Mouse (Mus musculus): ENCODE results near the gene Tank. TPM values are rescaled to one million over a fixed set of nuclear protein-coding genes. Genes with fewer than 3 reads are reported as not detected.

Tank gene
- polyA plus RNA-seq, 1 experiment from 2014 or later, result 22.2 TPM

GRCm38 (mm10) chr2:61585447-61585846 is 7.1 kb downstream of the Tank start:
- Histone ChIP-seq H3K4me1 (replicated peaks) (no peaks in the 10 kb centered on the region), H3K4me3 (no peak overlapping the region), H3K9me3 (no peaks in the 10 kb centered on the region), H3K27me3 (ENCODE audit: insufficient read depth, poor library complexity, severe bottlenecking) (no peaks in the 10 kb centered on the region), H3K27ac (no peak overlapping the region), H3K36me3 (no peaks in the 10 kb centered on the region)
- WGBS, result 77% methylated on average over 1 of the region's 1 CpGs
- DNase-seq (ENCODE audit: low spot score), result no peak

DNA sequence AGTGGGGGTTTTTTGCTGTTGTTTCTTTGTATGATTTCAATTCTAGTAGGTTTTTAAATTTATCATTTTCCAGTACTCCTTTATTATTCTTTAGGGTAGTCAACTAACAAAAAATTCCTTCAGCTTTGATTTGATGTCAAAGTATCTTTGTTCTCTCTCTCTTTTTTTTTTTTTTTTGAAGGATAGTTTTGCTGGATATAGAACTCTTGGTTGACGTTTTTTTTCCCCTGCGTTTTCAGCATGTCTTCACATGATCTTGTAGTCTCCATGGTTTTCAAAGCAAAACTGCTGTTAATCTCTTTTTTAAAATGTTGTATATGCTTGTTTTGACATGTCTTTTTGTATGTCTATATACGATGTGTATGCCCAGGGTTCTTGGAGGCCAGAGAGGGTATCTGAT is 7.8 kb downstream of the Tank start:
- H3K27me3 ChIP-seq (ENCODE audit: insufficient read depth, poor library complexity, severe bottlenecking), result no peaks in the 10 kb centered on the region
- no peaks in the 10 kb centered on the region for H3K4me1 ChIP-seq (replicated peaks)
- H3K4me3 ChIP-seq, result no peak overlapping the region
- H3K36me3 ChIP-seq, result no peaks in the 10 kb centered on the region
- 95% methylated on average over 3 of the region's 3 CpGs for WGBS
- DNase-seq (ENCODE audit: low spot score), result no peak
- no peaks in the 10 kb centered on the region for H3K9me3 ChIP-seq
- H3K27ac ChIP-seq, result no peak overlapping the region

GRCm38 (mm10) chr2:61590751-61591150 is 12.4 kb downstream of the Tank start:
- 89% methylated on average over 2 of the region's 2 CpGs for WGBS
- no peak for DNase-seq (ENCODE audit: low spot score)

GRCm38 (mm10) chr2:61592095-61592494 is 13.7 kb downstream of the Tank start:
- H3K4me1 ChIP-seq (replicated peaks), result peaks cover 12% of the 10 kb centered on the region
- no peak for DNase-seq (ENCODE audit: low spot score)
- H3K27me3 ChIP-seq (ENCODE audit: insufficient read depth, poor library complexity, severe bottlenecking), result no peaks in the 10 kb centered on the region
- H3K4me3 ChIP-seq, result no peak overlapping the region
- no peaks in the 10 kb centered on the region for H3K36me3 ChIP-seq
- H3K27ac ChIP-seq, result no peak overlapping the region
- whole genome bisulfite sequencing, result 95% methylated on average over 3 of the region's 3 CpGs
- H3K9me3 ChIP-seq, result no peaks in the 10 kb centered on the region

More at GRCm38 (mm10) chr2:61590751-61591150, 12.4 kb downstream of the Tank start:
- Histone ChIP-seq H3K4me1 (replicated peaks) (peaks cover 12% of the 10 kb centered on the region), H3K27me3 (ENCODE audit: insufficient read depth, poor library complexity, severe bottlenecking) (no peaks in the 10 kb centered on the region), H3K9me3 (no peaks in the 10 kb centered on the region), H3K4me3 (no peak overlapping the region), H3K36me3 (no peaks in the 10 kb centered on the region), H3K27ac (no peak overlapping the region)

GRCm38 (mm10) chr2:61592699-61593029 is 14.3 kb downstream of the Tank start:
- H3K4me3 ChIP-seq, result peak overlapping the region; percentile 89
- DNase-seq (ENCODE audit: low spot score), result no peak
- WGBS, result 17% methylated on average over 5 of the region's 5 CpGs
- peaks cover 15% of the 10 kb centered on the region for H3K4me1 ChIP-seq (replicated peaks)
- peak overlapping the region; percentile 95 for H3K27ac ChIP-seq
- H3K27me3 ChIP-seq (ENCODE audit: insufficient read depth, poor library complexity, severe bottlenecking), result no peaks in the 10 kb centered on the region
- H3K9me3 ChIP-seq, result no peaks in the 10 kb centered on the region
- no peaks in the 10 kb centered on the region for H3K36me3 ChIP-seq

GRCm38 (mm10) chr2:61593030-61593811 is 14.8 kb downstream of the Tank start:
- Histone ChIP-seq H3K27me3 (ENCODE audit: insufficient read depth, poor library complexity, severe bottlenecking) (no peaks in the 10 kb centered on the region), H3K4me3 (peak overlapping the region; percentile 89), H3K27ac (peak overlapping the region; percentile 95), H3K4me1 (replicated peaks) (peaks cover 15% of the 10 kb centered on the region), H3K36me3 (no peaks in the 10 kb centered on the region), H3K9me3 (no peaks in the 10 kb centered on the region)
- peak; percentile 96 for DNase-seq (ENCODE audit: low spot score)
- WGBS, result under 1% methylated on average over 62 of the region's 62 CpGs

DNA sequence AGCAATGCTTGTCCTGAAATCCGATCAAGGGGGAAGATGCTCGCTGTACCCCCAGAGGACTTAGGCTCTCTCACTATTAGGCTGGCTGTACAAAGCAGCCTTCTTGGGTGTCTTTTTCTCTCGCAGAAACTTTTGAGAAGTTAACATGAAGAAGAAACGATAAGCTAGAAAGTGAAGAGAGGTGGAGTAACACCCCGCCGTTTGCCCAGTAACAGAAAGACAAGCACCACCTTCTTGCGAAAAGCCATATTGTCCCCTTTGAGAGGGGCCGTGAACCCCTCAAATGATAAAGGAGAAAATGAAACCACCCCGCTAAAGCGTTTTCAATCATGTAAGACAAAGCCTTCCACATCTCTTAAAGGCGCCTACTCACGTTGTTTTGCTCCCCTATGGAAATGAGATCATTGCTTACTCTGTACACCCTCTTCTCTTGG is 15.5 kb downstream of the Tank start:
- Histone ChIP-seq H3K27me3 (ENCODE audit: insufficient read depth, poor library complexity, severe bottlenecking) (no peaks in the 10 kb centered on the region), H3K27ac (peak overlapping the region; percentile 95), H3K4me1 (replicated peaks) (peaks cover 15% of the 10 kb centered on the region), H3K36me3 (no peaks in the 10 kb centered on the region), H3K4me3 (peak overlapping the region; percentile 89), H3K9me3 (no peaks in the 10 kb centered on the region)
- DNase-seq (ENCODE audit: low spot score), result no peak
- 3% methylated on average over 12 of the region's 12 CpGs for WGBS

GRCm38 (mm10) chr2:61599730-61600129 is 21.3 kb downstream of the Tank start:
- no peak for DNase-seq (ENCODE audit: low spot score)
- 91% methylated on average over 1 of the region's 1 CpGs for WGBS
- no peaks in the 10 kb centered on the region for H3K27me3 ChIP-seq (ENCODE audit: insufficient read depth, poor library complexity, severe bottlenecking)

DNA sequence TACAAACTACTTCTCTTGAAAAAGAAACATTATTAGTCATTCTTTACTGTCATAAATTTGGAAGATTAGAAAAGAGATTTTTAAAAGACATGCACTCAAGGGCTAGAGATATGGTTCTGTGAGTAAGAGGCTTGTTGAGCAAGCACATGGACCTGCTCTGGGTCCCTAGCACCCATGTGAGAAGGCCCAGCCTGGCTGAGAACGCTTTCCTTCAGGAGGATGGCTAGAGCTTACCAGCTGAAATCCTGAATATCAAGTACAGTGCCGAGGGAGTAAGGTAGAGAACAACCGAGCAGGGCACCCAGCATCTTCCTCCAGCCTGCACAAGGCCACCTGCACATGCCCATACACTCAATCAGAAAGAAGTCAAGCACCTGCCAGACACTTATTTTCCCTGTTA is 25.1 kb downstream of the Tank start:
- no peak overlapping the region for H3K27ac ChIP-seq
- no peak overlapping the region for H3K4me3 ChIP-seq
- no peaks in the 10 kb centered on the region for H3K36me3 ChIP-seq
- no peak for DNase-seq (ENCODE audit: low spot score)
- 82% methylated on average over 3 of the region's 3 CpGs for WGBS
- H3K27me3 ChIP-seq (ENCODE audit: insufficient read depth, poor library complexity, severe bottlenecking), result no peaks in the 10 kb centered on the region
- H3K9me3 ChIP-seq, result no peaks in the 10 kb centered on the region
- H3K4me1 ChIP-seq (replicated peaks), result no peaks in the 10 kb centered on the region

More at GRCm38 (mm10) chr2:61599730-61600129, 21.3 kb downstream of the Tank start:
- H3K27ac ChIP-seq, result no peak overlapping the region
- H3K9me3 ChIP-seq, result no peaks in the 10 kb centered on the region
- H3K4me3 ChIP-seq, result no peak overlapping the region
- H3K36me3 ChIP-seq, result no peaks in the 10 kb centered on the region
- H3K4me1 ChIP-seq (replicated peaks), result peaks cover 4% of the 10 kb centered on the region; the same call in 1 of the 2 replicates

DNA sequence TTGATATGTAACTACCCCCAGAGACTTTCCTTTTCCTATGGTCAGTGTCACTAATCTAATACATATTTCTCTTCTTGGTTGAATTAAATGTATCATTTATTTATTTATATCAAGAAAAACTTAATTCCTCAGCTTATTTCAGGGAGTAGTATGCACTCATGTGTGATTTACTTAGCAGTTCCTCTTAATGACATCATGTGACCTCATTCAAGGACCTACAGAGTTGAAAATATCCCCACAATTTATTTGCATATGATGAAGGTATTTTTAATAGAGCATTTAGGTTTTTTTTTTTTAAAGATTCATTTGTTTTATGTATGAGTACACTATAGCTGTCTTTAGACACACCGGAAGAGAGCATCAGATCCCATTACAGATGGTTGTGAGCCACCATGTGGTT is 28.6 kb downstream of the Tank start:
- no peak for DNase-seq (ENCODE audit: low spot score)
- Histone ChIP-seq H3K9me3 (no peaks in the 10 kb centered on the region), H3K4me1 (replicated peaks) (no peaks in the 10 kb centered on the region), H3K4me3 (no peak overlapping the region), H3K36me3 (peaks cover 10% of the 10 kb centered on the region), H3K27ac (no peak overlapping the region), H3K27me3 (ENCODE audit: insufficient read depth, poor library complexity, severe bottlenecking) (no peaks in the 10 kb centered on the region)
- 96% methylated on average over 1 of the region's 1 CpGs for WGBS

DNA sequence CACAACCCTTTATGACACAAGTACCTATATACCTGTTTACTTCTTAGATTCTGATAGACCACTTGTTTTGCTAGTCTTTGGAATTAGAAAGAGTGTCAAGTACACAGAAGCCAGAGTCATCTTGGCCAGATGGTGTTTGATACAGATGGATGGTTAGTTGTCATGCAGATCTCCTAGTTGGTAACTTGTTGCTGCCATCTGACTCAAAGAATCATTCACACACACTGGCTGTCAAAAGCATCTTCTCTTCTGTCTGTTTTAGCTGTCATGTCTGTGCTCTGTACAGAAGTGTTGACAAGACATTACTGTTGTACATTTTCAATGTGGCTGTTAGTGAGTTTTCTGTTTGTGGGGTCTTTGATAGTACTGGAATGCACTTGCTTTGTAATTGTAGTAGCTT is 45.6 kb downstream of the Tank start:
- no peaks in the 10 kb centered on the region for H3K27me3 ChIP-seq (ENCODE audit: insufficient read depth, poor library complexity, severe bottlenecking)
- DNase-seq (ENCODE audit: low spot score), result no peak
- peaks cover 54% of the 10 kb centered on the region for H3K36me3 ChIP-seq

DNA sequence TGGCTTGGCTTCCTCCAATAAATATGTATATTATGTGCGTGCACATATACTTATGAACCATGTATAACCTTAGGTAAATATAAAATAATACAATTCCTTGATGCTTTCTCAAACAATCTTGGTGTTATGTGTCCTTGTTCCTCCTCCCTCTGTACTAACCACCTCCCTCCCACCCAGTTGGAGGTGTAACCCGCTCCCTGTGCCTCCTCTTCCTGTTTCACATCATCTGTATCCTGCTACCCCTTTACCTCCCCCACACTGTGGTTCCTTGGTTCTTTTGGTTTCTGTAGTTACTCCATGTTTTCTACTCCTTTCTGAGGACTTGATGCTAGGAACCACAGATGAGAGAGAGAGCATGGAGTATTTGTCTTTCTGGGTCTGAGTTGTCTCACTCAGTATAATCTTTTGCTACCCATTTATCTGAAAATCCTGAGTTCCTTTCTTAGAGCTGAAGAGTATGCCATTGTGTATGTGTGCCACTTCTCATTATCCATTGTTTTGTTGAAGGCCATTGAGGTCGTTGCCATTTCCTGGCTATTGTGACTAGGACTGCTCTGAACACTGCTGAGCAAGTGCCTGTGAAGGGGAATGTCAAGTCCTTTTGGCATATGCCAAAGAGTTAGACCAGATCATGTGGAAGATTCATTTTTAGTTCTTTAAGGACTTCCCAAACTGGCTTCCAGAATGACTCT is 52.6 kb downstream of the Tank start:
- H3K36me3 ChIP-seq, result peaks cover 18% of the 10 kb centered on the region
- H3K4me3 ChIP-seq, result no peak overlapping the region
- H3K4me1 ChIP-seq (replicated peaks), result no peaks in the 10 kb centered on the region
- no peaks in the 10 kb centered on the region for H3K27me3 ChIP-seq (ENCODE audit: insufficient read depth, poor library complexity, severe bottlenecking)
- H3K9me3 ChIP-seq, result no peaks in the 10 kb centered on the region
- WGBS, result 81% methylated on average over 3 of the region's 3 CpGs
- H3K27ac ChIP-seq, result no peak overlapping the region
- no peak for DNase-seq (ENCODE audit: low spot score)

More for the DNA sequence above, 45.6 kb downstream of the Tank start:
- Histone ChIP-seq H3K27ac (no peak overlapping the region), H3K4me3 (no peak overlapping the region), H3K9me3 (no peaks in the 10 kb centered on the region), H3K4me1 (replicated peaks) (no peaks in the 10 kb centered on the region)

- no peaks in the 10 kb centered on the region for H3K4me1 ChIP-seq (replicated peaks)
- H3K27me3 ChIP-seq (ENCODE audit: insufficient read depth, poor library complexity, severe bottlenecking), result no peaks in the 10 kb centered on the region
- 91% methylated on average over 1 of the region's 1 CpGs for WGBS
- H3K27ac ChIP-seq, result no peak overlapping the region
- H3K9me3 ChIP-seq, result no peaks in the 10 kb centered on the region
- no peak overlapping the region for H3K4me3 ChIP-seq
- no peak for DNase-seq (ENCODE audit: low spot score)
- H3K36me3 ChIP-seq, result no peaks in the 10 kb centered on the region; the same call in 1 of the 2 replicates
These were observed 56.7 kb downstream of the Tank start for GRCm38 (mm10) chr2:61635099-61635498.

Measured in hindbrain, embryonic 10.5 days (tissue).